In genomic region chr1:64088604-64089320, GRCm38 (mm10) we compare ENCODE assay signal across 8 mouse cellular contexts. TPM values are rescaled to one million over a fixed set of nuclear protein-coding genes. Genes with fewer than 3 reads are reported as not detected.
DNase-seq lines count a peak whose midpoint lies in the region; ATAC-seq and TF ChIP-seq lines count a peak whose summit lies in the region.

No protein-coding gene starts in this region.

- H3K9ac ChIP-seq in liver, adult 2 months (ENCODE audit: low read depth, low read length) = no peak overlapping the region
- no peak overlapping the region for H3K9ac ChIP-seq in liver, embryonic 11.5 days (ENCODE audit: low read depth, low read length)
- 0 out of 2 replicates have a peak overlapping the region, but pooled peaks have one; percentile 25 for H3K9ac ChIP-seq in heart, embryonic 14.5 days (ENCODE audit: low read length)
- no peak overlapping the region for H3K9ac ChIP-seq in liver, embryonic 15.5 days
- H3K9ac ChIP-seq in neural tube, embryonic 13.5 days = no peak overlapping the region

- TF ChIP-seq POLR2A in liver, adult 2 months (IDR thresholded peaks at IDR 0.05; ENCODE audit: extremely low read depth, insufficient read depth, low read length) = no peak

- H3K79me2 ChIP-seq in liver, adult 2 months (ENCODE audit: control insufficient read depth, insufficient read depth, low read length) = peaks cover 14% of the 10 kb centered on the region; the same call in 1 of the 2 replicates

- ATAC-seq in liver, embryonic 11.5 days (replicated peaks; ENCODE audit: low FRiP score) = no peak
- ATAC-seq in heart, embryonic 14.5 days (ENCODE audit: insufficient number of reproducible peaks, insufficient read depth, low FRiP score, low read depth) = peak; percentile 26; the same call in 1 of the 2 replicates
- peak; percentile 28 for ATAC-seq in liver, embryonic 15.5 days (ENCODE audit: insufficient read depth)
- peak; percentile 46 for ATAC-seq in neural tube, embryonic 13.5 days (ENCODE audit: low read depth)

- no peak for DNase-seq in liver, adult 2 months (ENCODE audit: extremely low read depth, low read depth, low spot score)
- no peak for DNase-seq in liver, embryonic 11.5 days (ENCODE audit: low spot score)
- DNase-seq in layer of hippocampus, adult 9-10 months (ENCODE audit: low spot score) = no peak
- no peak for DNase-seq in ovary, postnatal 36 days (ENCODE audit: low spot score)
- no peak for DNase-seq in left cerebral cortex, postnatal 25 days (ENCODE audit: low spot score in 2 of 2)

- no peak overlapping the region for H3K4me2 ChIP-seq in liver, embryonic 11.5 days
- peak overlapping the region; percentile 47 for H3K4me2 ChIP-seq in heart, embryonic 14.5 days (ENCODE audit: low read length)
- H3K4me2 ChIP-seq in liver, embryonic 15.5 days = peak overlapping the region; percentile 10; the same call in 1 of the 2 replicates
- H3K4me2 ChIP-seq in neural tube, embryonic 13.5 days = peak overlapping the region; percentile 29

- 0 out of 2 replicates have a peak overlapping the region, but pooled peaks have one; percentile 25 for H3K27ac ChIP-seq in liver, adult 2 months (replicated peaks; ENCODE audit: insufficient read depth, low read depth, low read length)
- H3K27ac ChIP-seq in liver, embryonic 11.5 days (ENCODE audit: low read depth, low read length) = no peak overlapping the region
- peak overlapping the region; percentile 56 to 72 for H3K27ac ChIP-seq in heart, embryonic 14.5 days (replicated peaks in 1 of 2; ENCODE audit: control insufficient read depth in 1 of 2, insufficient read depth in 1 of 2, low read depth in 2 of 2, low read length in 2 of 2)
- no peak overlapping the region for H3K27ac ChIP-seq in liver, embryonic 15.5 days (replicated peaks)
- peak overlapping the region; percentile 50 for H3K27ac ChIP-seq in neural tube, embryonic 13.5 days (replicated peaks)

- no peak for TF ChIP-seq CTCF in liver, adult 2 months (IDR thresholded peaks at IDR 0.05; ENCODE audit: low read depth, low read length)

- H3K27me3 ChIP-seq in liver, adult 2 months (ENCODE audit: control insufficient read depth, insufficient read depth, low read length) = no peaks in the 10 kb centered on the region
- no peaks in the 10 kb centered on the region for H3K27me3 ChIP-seq in liver, embryonic 11.5 days (replicated peaks; ENCODE audit: control insufficient read depth, insufficient read depth, low read length)
- no peaks in the 10 kb centered on the region for H3K27me3 ChIP-seq in heart, embryonic 14.5 days (ENCODE audit: control insufficient read depth, insufficient read depth, low read length)
- no peaks in the 10 kb centered on the region for H3K27me3 ChIP-seq in liver, embryonic 15.5 days
- no peaks in the 10 kb centered on the region for H3K27me3 ChIP-seq in neural tube, embryonic 13.5 days

- H3K4me3 ChIP-seq in liver, adult 2 months (ENCODE audit: insufficient read depth, low read depth, low read length) = no peak overlapping the region
- H3K4me3 ChIP-seq in liver, embryonic 11.5 days (ENCODE audit: low read depth, low read length) = no peak overlapping the region
- H3K4me3 ChIP-seq in heart, embryonic 14.5 days (ENCODE audit: control insufficient read depth in 1 of 2, insufficient read depth in 1 of 2, low read depth in 1 of 2, low read length in 2 of 2) = no peak overlapping the region
- H3K4me3 ChIP-seq in liver, embryonic 15.5 days (replicated peaks) = no peak overlapping the region
- no peak overlapping the region for H3K4me3 ChIP-seq in neural tube, embryonic 13.5 days

- H3K9me3 ChIP-seq in liver, embryonic 11.5 days (ENCODE audit: control insufficient read depth, low read length) = no peaks in the 10 kb centered on the region
- H3K9me3 ChIP-seq in heart, embryonic 14.5 days (ENCODE audit: control insufficient read depth, low read length) = no peaks in the 10 kb centered on the region
- H3K9me3 ChIP-seq in liver, embryonic 15.5 days (replicated peaks) = no peaks in the 10 kb centered on the region
- H3K9me3 ChIP-seq in neural tube, embryonic 13.5 days = no peaks in the 10 kb centered on the region

- WGBS in liver, adult 2 months = 50% methylated on average over 12 of the region's 12 CpGs
- WGBS in liver, embryonic 11.5 days = 69% methylated on average over 12 of the region's 12 CpGs
- WGBS in heart, embryonic 14.5 days = 65% methylated on average over 12 of the region's 12 CpGs
- WGBS in liver, embryonic 15.5 days (ENCODE audit: insufficient replicate concordance) = 52% methylated on average over 12 of the region's 12 CpGs
- 64% methylated on average over 12 of the region's 12 CpGs for WGBS in neural tube, embryonic 13.5 days

- peaks cover 7% of the 10 kb centered on the region for H3K4me1 ChIP-seq in liver, adult 2 months (ENCODE audit: control insufficient read depth, insufficient read depth, low read length)
- H3K4me1 ChIP-seq in liver, embryonic 11.5 days (replicated peaks; ENCODE audit: control insufficient read depth, insufficient read depth, low read length) = peaks cover 13% of the 10 kb centered on the region
- peaks cover 15 to 32% of the 10 kb centered on the region in 2 experiments for H3K4me1 ChIP-seq in heart, embryonic 14.5 days (ENCODE audit: control insufficient read depth in 2 of 2, insufficient read depth in 2 of 2, low read length in 2 of 2)
- peaks cover 28% of the 10 kb centered on the region for H3K4me1 ChIP-seq in liver, embryonic 15.5 days (replicated peaks)
- H3K4me1 ChIP-seq in neural tube, embryonic 13.5 days (replicated peaks) = peaks cover 86% of the 10 kb centered on the region

- H3K36me3 ChIP-seq in liver, adult 2 months (ENCODE audit: control insufficient read depth, insufficient read depth, low read length) = no peaks in the 10 kb centered on the region; the same call in 1 of the 2 replicates
- no peaks in the 10 kb centered on the region for H3K36me3 ChIP-seq in liver, embryonic 11.5 days (ENCODE audit: control insufficient read depth, insufficient read depth, low read length)
- 0 out of 2 replicates have a peak, but pooled peaks cover 4% of the 10 kb centered on the region for H3K36me3 ChIP-seq in heart, embryonic 14.5 days (ENCODE audit: control insufficient read depth, insufficient read depth, low read length)
- no peaks in the 10 kb centered on the region for H3K36me3 ChIP-seq in liver, embryonic 15.5 days (replicated peaks)
- H3K36me3 ChIP-seq in neural tube, embryonic 13.5 days = no peaks in the 10 kb centered on the region

- intact Hi-C loops in left cerebral cortex, postnatal 25 days (cut with DNase I) = no loop called here

RNA-seq across cellular contexts. Expression of gene Klf7, which starts 33.3 kb away (rescaled TPM):
- 4.0 and 4.4 TPM in 2 replicates for total RNA-seq in liver, adult 2 months (2014; rRNA removed)
- 2.0 and 2.2 TPM in 2 replicates for polyA plus RNA-seq in liver, adult 2 months (2012; rRNA removed)
- 9.5 and 10.1 TPM in 2 replicates for polyA plus RNA-seq in liver, embryonic 11.5 days (2014; fragmentation: Nextera tagmentation; extraction: Ambion mirVana)
- polyA plus RNA-seq in heart, embryonic 14.5 days (2014; fragmentation: Nextera tagmentation; extraction: Ambion mirVana) = 13.0 and 15.6 TPM in 2 replicates
- 6.2 TPM in 2 replicates for polyA plus RNA-seq in liver, embryonic 15.5 days (2015; fragmentation: Nextera tagmentation; extraction: Ambion mirVana)
- polyA plus RNA-seq in neural tube, embryonic 13.5 days (2015; fragmentation: Nextera tagmentation; extraction: Ambion mirVana) = 78.7 and 86.4 TPM in 2 replicates
- 10 to 100 TPM; 40.9 to 44.0 TPM for total RNA-seq in left cerebral cortex, postnatal 25 days (2021)

Comparison
In these comparisons a context has a peak if more than half of its experiments do, and no peak if none do; other contexts are left out.
1. H3K27ac ChIP-seq: peak in liver, adult 2 months (single experiment), heart, embryonic 14.5 days (2 of 2) and neural tube, embryonic 13.5 days (single experiment); none in liver, embryonic 11.5 days (single experiment) and liver, embryonic 15.5 days (single experiment).